11 mouse cellular contexts compared by ENCODE assay signal in genomic region chr7:15961798-15962197, GRCm38 (mm10). TPM values are rescaled to one million over a fixed set of nuclear protein-coding genes. Genes with fewer than 3 reads are reported as not detected.
A peak's percentile ranks its signal among the peaks of the same experiment; 100 is the strongest.
DNase-seq lines count a peak whose midpoint lies in the region; ATAC-seq lines count a peak whose summit lies in the region.
"Had no signal": no experiment of that assay in that cellular context is flagged by ENCODE, and none has a peak within 500 bp of the region (broad histone marks: within the 10 kb centered on the region; RNA-seq: fewer than 3 reads in every experiment).

No protein-coding gene starts in this region.

- peak; percentile 95 for DNase-seq in heart, adult 11 months
- DNase-seq in heart, postnatal 25 days (ENCODE audit: low spot score): no peak
- DNase-seq in kidney, adult 11 months: no peak
- DNase-seq in cerebellum, adult 11-12 months: no peak
- DNase-seq in embryo, embryonic 10.5 days (ENCODE audit: low spot score): no peak

- H3K27me3 ChIP-seq in kidney, embryonic 16.5 days (ENCODE audit: insufficient read depth, low read length): no peaks in the 10 kb centered on the region
- no peaks in the 10 kb centered on the region for H3K27me3 ChIP-seq in limb, embryonic 13.5 days
- H3K27me3 ChIP-seq: neural tube, embryonic 13.5 days had no signal

- H3K36me3 ChIP-seq in kidney, embryonic 16.5 days (ENCODE audit: insufficient read depth, low read length): peaks cover 13% of the 10 kb centered on the region
- peaks cover 17% of the 10 kb centered on the region for H3K36me3 ChIP-seq in limb, embryonic 13.5 days

- 82% methylated on average over 7 of the region's 7 CpGs for WGBS in kidney, embryonic 16.5 days
- WGBS in limb, embryonic 13.5 days: 81% methylated on average over 7 of the region's 7 CpGs

- H3K4me1 ChIP-seq in kidney, embryonic 16.5 days (ENCODE audit: insufficient read depth, low read length): peaks cover 25% of the 10 kb centered on the region
- peaks cover 23% of the 10 kb centered on the region for H3K4me1 ChIP-seq in brown adipose tissue, adult 24 weeks (ENCODE audit: control insufficient read depth, insufficient read depth, insufficient read length, low read length)
- H3K4me1 ChIP-seq in limb, embryonic 13.5 days: peaks cover 32% of the 10 kb centered on the region

- ATAC-seq in kidney, embryonic 16.5 days (ENCODE audit: low FRiP score, low TSS enrichment): no peak; the same call in 1 of the 2 replicates
- ATAC-seq in limb, embryonic 13.5 days (ENCODE audit: low FRiP score, low read depth): no peak

- peak overlapping the region; percentile 87 for H3K27ac ChIP-seq in kidney, embryonic 16.5 days (ENCODE audit: low read length)
- peak overlapping the region; percentile 66 for H3K27ac ChIP-seq in brown adipose tissue, adult 24 weeks (replicated peaks; ENCODE audit: low read depth, low read length)
- peak overlapping the region; percentile 92 for H3K27ac ChIP-seq in limb, embryonic 13.5 days
- H3K27ac ChIP-seq: left cerebral cortex, adult 2 months had no signal

- peak overlapping the region; percentile 30; the same call in 1 of the 2 replicates for H3K4me2 ChIP-seq in kidney, embryonic 16.5 days (replicated peaks; ENCODE audit: low read depth, low read length)
- peak overlapping the region; percentile 53 for H3K4me2 ChIP-seq in limb, embryonic 13.5 days (replicated peaks)
- H3K4me2 ChIP-seq: midbrain, embryonic 11.5 days had no signal

- H3K4me3 ChIP-seq in kidney, embryonic 16.5 days (ENCODE audit: low read length): no peak overlapping the region
- H3K4me3 ChIP-seq in brown adipose tissue, adult 24 weeks (ENCODE audit: insufficient read depth, low read depth, low read length): peak overlapping the region; percentile 23
- H3K4me3 ChIP-seq in limb, embryonic 13.5 days: no peak overlapping the region
- H3K4me3 ChIP-seq: left cerebral cortex, adult 2 months; neural tube, embryonic 13.5 days had no signal

- no peak overlapping the region for H3K9ac ChIP-seq in kidney, embryonic 16.5 days (replicated peaks; ENCODE audit: low read length)
- H3K9ac ChIP-seq in limb, embryonic 13.5 days: peak overlapping the region; percentile 8; the same call in 1 of the 2 replicates

- no peaks in the 10 kb centered on the region for H3K9me3 ChIP-seq in kidney, embryonic 16.5 days (ENCODE audit: low read length)
- no peaks in the 10 kb centered on the region for H3K9me3 ChIP-seq in limb, embryonic 13.5 days
- H3K9me3 ChIP-seq: neural tube, embryonic 13.5 days had no signal

- intact Hi-C loops in heart, postnatal 25 days (cut with DNase I): no loop called here

RNA-seq across cellular contexts. Expression of gene Ehd2, which starts 5.6 kb away (rescaled TPM):
- total RNA-seq in heart, postnatal 25 days (2021): 100 to 1,000 TPM; 112 to 129 TPM
- 36.8 and 37.9 TPM in 2 replicates for polyA plus RNA-seq in kidney, embryonic 16.5 days (2015; fragmentation: Nextera tagmentation; extraction: Ambion mirVana)
- polyA plus RNA-seq in brown adipose tissue, adult 24 weeks (2012; ENCODE audit: insufficient read depth, insufficient read length, missing spikeins): 141 and 148 TPM in 2 replicates
- polyA plus RNA-seq in limb, embryonic 13.5 days (2015; fragmentation: Nextera tagmentation; extraction: Ambion mirVana): 25.3 and 29.9 TPM in 2 replicates

RNA-seq across cellular contexts. Expression of gene Nop53, which starts 15.9 kb away (rescaled TPM):
- 100 to 1,000 TPM; 123 to 127 TPM for total RNA-seq in heart, postnatal 25 days (2021)
- polyA plus RNA-seq in kidney, embryonic 16.5 days (2015; fragmentation: Nextera tagmentation; extraction: Ambion mirVana): 198 and 212 TPM in 2 replicates
- polyA plus RNA-seq in brown adipose tissue, adult 24 weeks (2012; ENCODE audit: insufficient read depth, insufficient read length, missing spikeins): 86.7 and 98.8 TPM in 2 replicates
- polyA plus RNA-seq in limb, embryonic 13.5 days (2015; fragmentation: Nextera tagmentation; extraction: Ambion mirVana): 184 and 201 TPM in 2 replicates

RNA-seq across cellular contexts. Expression of gene Selenow, which starts 39.6 kb away (rescaled TPM):
- 100 to 1,000 TPM; 148 to 155 TPM for total RNA-seq in heart, postnatal 25 days (2021)
- polyA plus RNA-seq in kidney, embryonic 16.5 days (2015; fragmentation: Nextera tagmentation; extraction: Ambion mirVana): 690 and 706 TPM in 2 replicates
- 320 and 478 TPM in 2 replicates for polyA plus RNA-seq in brown adipose tissue, adult 24 weeks (2012; ENCODE audit: insufficient read depth, insufficient read length, missing spikeins)
- 943 and 963 TPM in 2 replicates for polyA plus RNA-seq in limb, embryonic 13.5 days (2015; fragmentation: Nextera tagmentation; extraction: Ambion mirVana)
